Mouse (Mus musculus) heart, postnatal 14 days (tissue): ENCODE measurements around the gene Krtap1-5. TPM values are rescaled to one million over a fixed set of nuclear protein-coding genes. Genes with fewer than 3 reads are reported as not detected.
"Not testable (repeated sequence)": the region's sequence is repeated elsewhere in the genome, so short reads cannot be mapped to it uniquely, and the experiment has no call there.

Experiments
- DNase-seq, 2 experiments: peaks; one replicate each; pipeline ENCODE4 v3.0.0; 2021 to 2022
- intact Hi-C: fragments of 180-260 bp; cut with DNase I; formaldehyde crosslinking; loops from one replicate; pipeline ENCODE4 v1.15.1; 2025
- long read RNA-seq, 2 experiments: library from polyadenylated mRNA; stranded (forward); transcript quantifications; one replicate each; pipeline ENCODE4 v2.0.0; 2021
- total RNA-seq, 2 experiments: library from RNA; stranded (reverse); gene quantifications; 2 replicates each; pipeline ENCODE4 v1.2.3; 2021

Gene Krtap1-5
- not detected for total RNA-seq
- long read RNA-seq, experiment 1 = 0 reads
- long read RNA-seq, experiment 2 = 0 reads

DNA sequence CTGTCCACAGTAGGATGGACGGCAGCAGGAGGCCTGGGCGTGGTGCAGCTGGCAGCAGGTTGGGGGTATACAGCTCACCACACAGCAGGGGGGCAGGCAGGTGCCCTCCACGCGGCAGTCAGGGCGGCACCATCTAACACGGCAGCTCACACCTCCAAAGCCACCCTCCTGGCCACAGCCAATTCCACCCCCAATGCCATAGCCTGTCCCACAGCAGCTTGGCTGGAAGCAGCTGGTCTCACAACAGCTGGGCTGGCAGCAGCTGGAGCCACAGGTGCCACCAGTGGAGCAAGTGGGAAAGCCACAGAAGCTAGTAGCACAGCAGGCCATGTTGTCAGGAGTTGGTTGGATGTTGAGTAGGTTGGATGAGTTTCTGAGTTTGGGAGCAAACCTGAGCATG, at the start of gene Krtap1-5:
TSS of gene Krtap1-5 (minus strand) at position 381 of the 400 bp plus-strand sequence.
- intact Hi-C loops = no loop called here
- DNase-seq = no peak

DNA sequence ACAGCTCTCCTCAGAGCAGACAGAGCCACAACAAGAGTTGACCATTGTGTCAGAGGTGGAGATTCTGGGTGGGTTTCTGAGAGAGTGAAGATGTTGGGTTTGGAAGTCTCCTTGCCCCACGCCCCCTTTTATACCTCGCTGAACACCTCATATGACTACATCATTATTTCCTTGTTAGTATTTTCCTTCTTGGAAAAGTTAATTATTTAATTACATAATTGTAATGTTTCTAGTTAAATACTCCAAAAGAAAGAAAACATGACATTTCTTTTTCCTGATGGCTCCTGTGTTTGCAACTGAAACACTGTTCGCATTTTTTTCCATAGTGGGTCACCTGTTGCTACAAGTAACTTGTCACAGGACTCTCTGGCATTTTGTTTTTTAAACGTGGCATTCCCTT, 47.3 kb upstream of the Krtap1-5 start, which contains the start of gene Krtap4-1:
TSS of gene Krtap4-1 (minus strand) at position 101 of the 400 bp plus-strand sequence.
- no peak for DNase-seq

DNA sequence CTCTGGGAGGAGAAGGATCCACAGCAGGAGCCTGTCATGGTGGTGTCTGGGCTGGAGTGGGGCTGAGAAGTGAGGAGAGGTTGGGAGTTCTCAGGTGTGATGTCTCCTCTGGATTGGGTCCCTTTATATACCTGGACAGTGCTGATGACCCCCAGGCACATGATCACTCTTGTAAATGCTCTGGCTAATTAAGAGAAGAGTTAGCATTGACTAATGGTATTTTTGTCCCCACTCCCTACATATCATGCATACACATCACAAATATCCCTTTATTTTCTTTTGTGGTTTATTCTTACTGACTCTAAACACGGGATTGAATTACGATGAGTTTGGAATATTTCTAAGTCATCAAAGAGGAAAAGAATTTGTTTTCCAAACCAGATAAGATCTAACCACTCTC, 39.5 kb upstream of the Krtap1-5 start, which contains the start of gene Gm11562:
TSS of gene Gm11562 (minus strand) at position 101 of the 400 bp plus-strand sequence.
- DNase-seq = no peak
- intact Hi-C loops = no loop called here

More for the DNA sequence above, 47.3 kb upstream of the Krtap1-5 start, which contains the start of gene Krtap4-1:
- intact Hi-C loops = no loop called here

DNA sequence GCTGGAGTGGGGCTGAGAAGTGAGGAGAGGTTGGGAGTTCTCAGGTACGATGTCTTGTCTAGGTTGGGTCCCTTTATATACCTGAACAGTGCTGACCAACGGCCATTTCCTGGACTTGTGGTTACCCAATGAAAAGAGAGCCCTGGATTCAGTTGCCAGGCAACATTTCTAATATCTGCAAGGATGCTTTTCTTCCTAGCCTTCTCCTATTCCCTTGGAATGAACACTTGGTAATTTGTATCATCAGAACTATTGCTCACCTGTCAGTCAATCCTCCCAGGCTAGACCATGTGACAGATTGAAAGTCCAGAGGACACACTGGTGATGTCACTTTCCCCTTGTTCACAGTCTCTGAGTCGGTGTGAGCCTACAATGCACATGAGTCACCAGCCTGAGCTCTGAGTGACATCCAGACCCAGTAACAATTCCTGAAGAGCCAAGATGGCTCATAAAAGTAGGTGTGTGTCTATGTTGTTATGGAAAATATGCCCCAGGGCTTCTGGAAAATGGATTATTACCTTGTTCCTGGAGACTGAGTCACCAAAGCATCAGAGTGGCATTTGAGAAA, 34.1 kb upstream of the Krtap1-5 start, which contains the start of gene Krtap2-4:
TSS of gene Krtap2-4 (minus strand) at position 51 of the 568 bp plus-strand sequence.
- intact Hi-C loops = no loop called here
- DNase-seq = no peak

DNA sequence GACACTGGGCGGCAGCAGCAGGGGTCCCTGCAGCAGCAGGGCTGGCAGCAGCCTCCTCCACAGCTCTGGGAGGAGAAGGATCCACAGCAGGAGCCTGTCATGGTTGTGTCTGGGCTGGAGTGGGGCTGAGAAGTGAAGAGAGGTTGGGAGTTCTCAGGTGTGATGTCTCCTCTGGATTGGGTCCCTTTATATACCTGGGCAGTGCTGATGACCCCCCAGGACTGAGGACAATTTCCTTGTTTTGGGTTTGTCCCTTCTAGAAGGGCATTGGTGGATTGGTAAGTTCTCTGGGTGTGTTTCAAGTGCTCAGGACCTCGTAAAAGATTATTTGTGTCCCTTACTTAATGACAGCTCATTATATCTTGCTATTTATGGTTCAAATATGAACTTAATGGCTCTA, 29.3 kb upstream of the Krtap1-5 start, which contains the start of gene Gm11937:
TSS of gene Gm11937 (minus strand) at position 101 of the 400 bp plus-strand sequence.
- DNase-seq, intact Hi-C loops: not testable (repeated sequence)

DNA sequence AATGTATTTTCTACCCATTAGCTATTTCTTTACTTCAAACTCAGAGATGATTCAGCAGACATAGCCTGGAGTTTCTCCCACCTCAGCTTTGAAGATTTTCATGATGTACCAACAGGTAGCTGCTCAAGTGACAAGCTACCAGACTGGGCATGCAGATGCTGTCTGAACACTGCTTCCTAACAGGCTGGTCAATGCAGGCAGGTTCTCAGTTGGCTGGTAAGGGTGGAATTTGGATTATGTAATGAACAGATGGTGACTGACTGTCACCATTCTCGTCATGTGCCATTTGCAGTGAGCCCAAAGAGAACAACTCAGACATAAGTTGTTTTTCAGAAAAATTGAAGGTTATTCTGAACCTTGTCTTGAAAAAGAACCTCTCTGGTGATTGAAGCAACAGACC, 28.3 kb upstream of the Krtap1-5 start:
- intact Hi-C loops = no loop called here
- no peak for DNase-seq

DNA sequence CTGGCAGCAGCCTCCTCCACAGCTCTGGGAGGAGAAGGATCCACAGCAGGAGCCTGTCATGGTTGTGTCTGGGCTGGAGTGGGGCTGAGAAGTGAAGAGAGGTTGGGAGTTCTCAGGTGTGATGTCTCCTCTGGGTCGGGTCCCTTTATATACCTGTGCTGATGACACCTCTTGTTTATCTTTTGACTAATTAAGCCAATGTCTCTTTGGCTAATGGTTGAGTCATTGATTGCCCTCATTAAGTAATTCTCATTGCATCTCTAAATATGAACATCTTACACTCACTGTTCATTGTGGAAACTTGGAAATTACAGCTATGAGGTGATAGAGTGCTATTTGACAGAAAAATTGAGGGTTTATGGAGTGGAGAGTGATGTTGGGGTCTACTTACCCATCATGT, 22.4 kb upstream of the Krtap1-5 start, which contains the start of gene Gm11938:
TSS of gene Gm11938 (minus strand) at position 101 of the 400 bp plus-strand sequence.
- intact Hi-C loops, DNase-seq: not testable (repeated sequence)

DNA sequence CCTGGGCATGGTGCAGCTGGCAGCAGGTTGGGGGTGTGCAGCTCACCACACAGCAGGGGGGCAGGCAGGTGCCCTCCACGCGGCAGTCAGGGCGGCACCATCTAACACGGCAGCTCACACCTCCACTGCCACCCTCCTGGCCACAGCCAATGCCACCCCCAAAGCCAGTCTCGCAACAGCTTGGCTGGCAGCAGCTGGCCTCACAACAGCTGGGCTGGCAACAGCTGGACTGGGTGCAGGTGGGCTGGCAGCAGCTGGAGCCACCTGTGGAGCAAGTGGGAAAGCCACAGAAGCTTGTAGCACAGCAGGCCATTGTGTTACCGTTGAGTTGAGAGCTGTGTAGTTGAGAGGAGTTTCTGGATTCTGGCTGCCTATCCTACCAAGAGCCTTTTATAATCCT, 16.9 kb upstream of the Krtap1-5 start, which contains the start of gene Krtap9-3:
TSS of gene Krtap9-3 (minus strand) at position 364 of the 400 bp plus-strand sequence.
- DNase-seq, intact Hi-C loops: not testable (repeated sequence)

DNA sequence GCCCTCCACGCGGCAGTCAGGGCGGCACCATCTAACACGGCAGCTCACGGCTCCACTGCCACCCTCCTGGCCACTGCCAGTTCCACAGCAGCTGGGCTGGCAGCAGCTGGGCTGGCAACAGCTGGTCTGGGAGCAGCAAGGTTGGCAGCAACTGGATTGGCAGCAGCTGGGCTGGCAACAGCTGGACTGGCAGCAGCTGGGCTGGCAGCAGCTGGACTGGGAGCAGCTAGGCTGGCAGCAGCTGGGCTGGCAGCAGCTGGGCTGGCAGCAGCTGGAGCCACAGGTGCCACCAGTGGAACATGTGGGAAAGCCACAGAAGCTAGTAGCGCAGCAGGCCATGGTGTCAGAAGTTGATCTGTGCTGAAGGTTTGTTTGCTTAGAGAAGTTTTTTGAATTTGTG, 10.2 kb upstream of the Krtap1-5 start, which contains the start of gene Krtap1-3:
TSS of gene Krtap1-3 (minus strand) at position 359 of the 400 bp plus-strand sequence.
- intact Hi-C loops = no loop called here
- no peak for DNase-seq

DNA sequence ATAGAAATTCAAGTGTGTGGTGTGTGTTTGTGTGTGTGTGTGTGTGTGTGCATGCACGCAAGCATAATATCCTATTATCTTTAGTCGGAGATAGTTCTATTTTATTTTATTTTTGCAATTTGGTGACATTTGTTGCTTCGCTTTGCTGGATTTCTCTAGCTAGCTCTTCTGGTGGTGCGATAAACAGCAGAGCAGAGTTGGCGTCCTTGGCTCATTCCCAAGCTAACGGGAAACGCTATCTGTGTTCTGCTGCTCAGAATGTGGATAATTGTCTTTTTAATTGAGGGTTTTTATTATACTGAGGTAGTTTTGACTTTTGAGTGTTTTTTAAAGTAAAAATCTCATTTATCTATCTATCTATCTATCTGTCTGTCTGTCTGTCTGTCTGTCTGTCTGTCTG, 4.3 kb upstream of the Krtap1-5 start:
- intact Hi-C loops = no loop called here
- no peak for DNase-seq

DNA sequence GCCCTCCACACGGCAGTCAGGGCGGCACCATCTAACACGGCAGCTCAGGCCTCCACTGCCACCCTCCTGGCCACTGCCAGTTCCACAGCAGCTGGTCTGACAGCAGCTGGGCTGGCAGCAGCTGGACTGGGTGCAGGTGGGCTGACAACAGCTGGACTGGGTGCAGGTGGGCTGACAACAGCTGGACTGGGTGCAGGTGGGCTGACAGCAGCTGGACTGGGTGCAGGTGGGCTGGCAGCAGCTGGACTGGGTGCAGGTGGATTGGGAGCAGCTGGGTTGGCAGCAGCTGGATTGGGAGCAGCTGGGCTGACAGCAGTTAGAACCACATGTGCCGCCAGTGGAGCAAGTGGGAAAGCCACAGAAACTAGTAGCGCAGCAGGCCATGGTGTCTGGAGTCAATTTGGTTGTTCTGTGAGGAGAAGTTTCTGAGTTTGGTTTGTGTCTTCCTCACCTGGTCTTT, 2.5 kb upstream of the Krtap1-5 start, which contains the start of gene Krtap1-4:
TSS of gene Krtap1-4 (minus strand) at position 410 of the 460 bp plus-strand sequence.
- DNase-seq = no peak
- intact Hi-C loops = no loop called here

DNA sequence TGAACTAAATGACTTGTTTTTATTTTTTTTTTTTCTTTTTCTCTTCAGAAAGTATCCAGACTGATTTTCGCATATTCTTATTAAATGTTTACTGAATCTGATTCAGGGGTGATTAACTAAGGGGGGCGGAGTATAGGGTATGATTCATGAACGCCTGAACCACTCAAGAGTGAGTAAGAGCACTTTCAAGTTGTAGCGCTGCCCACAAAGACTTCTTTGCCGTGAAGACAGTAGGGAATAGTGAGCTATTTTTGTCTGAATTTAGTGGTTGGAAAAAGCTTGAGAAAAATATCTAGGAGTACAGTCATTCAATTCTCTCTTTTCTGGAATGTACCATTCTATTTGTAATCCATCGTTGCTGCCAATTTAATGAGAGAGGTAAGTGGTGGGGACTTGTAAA, 748 bp upstream of the Krtap1-5 start:
- no peak for DNase-seq
- intact Hi-C loops = no loop called here

DNA sequence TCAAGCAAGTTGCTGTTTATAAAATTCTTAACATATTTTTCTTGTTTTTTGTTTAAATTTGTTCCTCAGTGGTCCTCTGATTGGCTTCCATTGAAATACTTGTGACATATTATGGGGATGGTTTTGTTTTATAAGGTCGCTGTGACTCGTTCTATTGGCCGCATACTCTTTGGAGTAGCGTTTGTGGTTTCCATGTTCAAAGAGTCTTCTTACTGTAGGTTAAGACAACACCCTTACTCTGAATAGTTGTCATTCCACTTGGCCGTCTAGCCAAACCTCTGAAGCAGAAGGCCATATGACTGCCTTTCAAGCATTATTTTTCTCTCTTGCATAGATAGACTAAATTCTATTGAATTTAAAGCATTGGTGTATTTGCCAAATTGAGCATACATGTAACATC, 235 bp upstream of the Krtap1-5 start:
- intact Hi-C loops = no loop called here
- DNase-seq = no peak

DNA sequence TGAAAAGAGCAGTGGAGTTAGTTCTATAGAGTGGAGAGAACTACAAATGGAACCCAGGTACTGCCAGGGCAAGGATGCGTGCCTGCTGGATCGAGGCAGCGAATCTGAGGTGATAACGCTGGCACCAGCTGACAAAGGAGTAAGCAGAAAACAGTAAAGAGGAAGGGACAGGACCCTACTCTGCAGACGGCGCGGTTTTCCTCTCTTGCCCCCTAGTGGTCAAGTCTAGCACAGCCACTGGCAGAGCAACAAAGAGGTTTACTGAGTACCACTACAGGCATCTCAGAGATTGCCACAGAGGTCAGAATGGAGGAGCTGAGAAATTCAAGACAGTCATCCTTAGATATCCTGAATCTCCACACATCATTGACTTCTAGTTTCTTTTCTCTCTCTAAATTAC, 6.7 kb downstream of the Krtap1-5 start:
- peak; percentile 58 to 78 for DNase-seq
- intact Hi-C loops = loop anchor here (2.0 to 5.0 kb wide), 2 partner anchors 112 to 195 kb away; no protein-coding TSS in a partner anchor

DNA sequence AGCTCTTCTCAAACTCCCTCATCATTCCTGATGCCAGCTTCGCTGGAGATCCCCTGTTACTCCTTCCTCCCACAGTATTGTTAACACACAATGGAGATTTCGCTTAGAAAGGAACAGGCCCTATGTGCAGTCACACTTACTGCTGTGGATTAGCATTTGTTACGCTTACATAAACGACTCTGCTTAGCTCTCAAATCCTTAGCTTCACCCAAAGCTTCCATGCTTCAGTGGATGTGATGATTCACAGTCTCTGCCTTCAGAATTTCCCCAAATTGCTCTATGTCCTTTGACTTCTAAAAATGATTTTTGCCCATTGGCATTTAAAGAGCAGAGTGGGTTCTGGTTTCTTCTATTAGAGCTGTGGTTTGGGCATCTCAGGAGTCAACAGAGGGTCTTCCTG, 7.7 kb downstream of the Krtap1-5 start:
- DNase-seq = no peak
- intact Hi-C loops = loop anchor here (5.0 kb wide), 1 partner anchor 111 kb away; no protein-coding TSS in a partner anchor

DNA sequence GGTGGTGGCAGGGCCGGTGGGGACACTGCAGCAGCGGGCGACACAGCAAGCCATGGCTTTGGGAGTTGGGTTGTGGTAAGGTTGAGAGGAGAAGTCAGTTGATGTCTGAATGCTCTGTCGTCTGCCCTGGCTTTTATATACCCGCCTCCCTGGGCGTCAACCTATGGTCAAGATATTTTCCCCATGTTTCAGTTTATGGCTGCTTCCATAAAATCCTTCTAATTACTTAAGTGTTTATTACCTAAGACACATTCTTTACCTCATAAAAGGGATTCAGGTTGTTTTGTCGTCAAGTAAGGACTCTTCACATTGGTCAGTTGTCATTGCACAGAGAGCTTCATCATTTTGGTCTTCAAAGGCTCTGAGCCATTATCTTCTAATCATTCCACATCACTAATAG, 14.3 kb downstream of the Krtap1-5 start, which contains the start of gene Krtap3-1:
TSS of gene Krtap3-1 (minus strand) at position 101 of the 400 bp plus-strand sequence.
- intact Hi-C loops = no loop called here
- DNase-seq = no peak

DNA sequence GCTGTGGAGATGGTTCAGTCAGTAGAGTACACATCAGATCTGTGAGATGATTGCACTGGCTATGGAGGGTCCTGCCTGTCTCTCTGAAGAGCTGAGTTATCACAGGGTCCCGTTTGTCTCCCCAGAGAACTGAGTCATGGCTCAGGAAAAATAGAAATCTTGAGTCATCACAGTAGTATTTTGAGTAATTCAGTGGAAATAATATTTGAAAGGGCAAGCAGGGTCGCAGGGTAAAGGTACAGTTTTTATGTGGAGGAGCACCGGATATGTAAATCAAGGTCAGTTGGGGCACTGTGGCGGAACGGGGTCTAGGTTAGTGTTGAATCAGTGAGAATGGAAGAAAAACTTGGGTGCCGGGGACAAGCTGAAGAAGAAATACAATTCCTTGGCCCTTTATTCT, 18.2 kb downstream of the Krtap1-5 start:
- no peak for DNase-seq
- intact Hi-C loops = no loop called here

DNA sequence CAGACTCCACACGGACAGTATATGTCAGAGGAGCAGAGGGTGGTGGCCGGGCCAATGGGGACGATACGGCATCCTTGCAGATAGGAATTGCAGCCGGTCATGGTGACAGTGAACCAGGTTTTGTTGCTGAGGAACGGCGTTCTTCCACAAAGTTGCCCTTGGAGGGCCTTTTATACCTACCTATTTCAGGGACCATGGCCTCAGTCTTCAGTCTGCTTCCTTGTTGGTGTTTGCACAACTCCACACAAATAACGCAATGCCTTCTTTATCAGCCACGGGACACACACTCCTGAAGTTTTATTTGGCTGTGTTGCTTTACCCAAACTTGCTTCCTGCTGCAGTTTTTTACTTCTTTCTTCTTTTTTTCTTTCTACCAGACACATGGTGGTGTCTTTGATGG, 21.4 kb downstream of the Krtap1-5 start, which contains the start of gene Gm11939:
TSS of gene Gm11939 (minus strand) at position 101 of the 400 bp plus-strand sequence.
- intact Hi-C loops = no loop called here
- no peak for DNase-seq

DNA sequence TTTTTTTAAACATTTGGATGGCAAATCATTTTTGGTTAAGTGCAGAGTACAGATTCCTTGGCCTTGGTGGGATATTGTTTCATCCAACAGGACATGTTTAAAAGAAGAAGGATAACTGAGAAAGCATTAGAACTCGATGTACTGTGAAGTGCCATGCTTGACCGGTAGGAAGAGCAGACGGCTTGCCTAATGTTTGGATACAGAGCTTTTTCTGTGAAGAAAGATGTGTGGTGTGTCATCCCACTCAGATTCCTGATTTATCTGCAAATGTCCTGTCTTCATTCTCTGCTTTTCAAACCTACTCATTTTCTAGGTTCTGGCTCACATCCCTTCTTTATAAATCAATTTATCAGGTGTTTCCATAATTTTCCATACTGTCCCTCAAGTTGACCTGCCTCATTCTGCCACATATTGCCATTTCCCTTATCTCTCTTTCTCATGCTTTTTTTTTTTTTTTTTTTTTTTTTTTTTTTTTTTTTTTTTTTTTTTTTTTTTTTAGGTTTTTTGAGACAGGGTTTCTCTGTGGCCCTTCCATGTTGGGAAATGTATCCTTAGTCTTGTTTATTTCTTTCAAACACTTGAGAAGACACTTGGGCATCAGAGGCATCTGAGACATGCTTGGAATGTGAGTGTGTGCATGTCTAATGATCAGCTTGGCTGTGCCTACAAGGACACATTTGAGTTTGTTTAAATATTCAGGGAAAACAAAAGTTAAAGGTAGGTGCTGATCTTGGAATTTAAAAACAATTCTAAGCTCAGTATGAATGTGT, 22.7 kb downstream of the Krtap1-5 start:
- DNase-seq = no peak
- intact Hi-C loops = no loop called here

DNA sequence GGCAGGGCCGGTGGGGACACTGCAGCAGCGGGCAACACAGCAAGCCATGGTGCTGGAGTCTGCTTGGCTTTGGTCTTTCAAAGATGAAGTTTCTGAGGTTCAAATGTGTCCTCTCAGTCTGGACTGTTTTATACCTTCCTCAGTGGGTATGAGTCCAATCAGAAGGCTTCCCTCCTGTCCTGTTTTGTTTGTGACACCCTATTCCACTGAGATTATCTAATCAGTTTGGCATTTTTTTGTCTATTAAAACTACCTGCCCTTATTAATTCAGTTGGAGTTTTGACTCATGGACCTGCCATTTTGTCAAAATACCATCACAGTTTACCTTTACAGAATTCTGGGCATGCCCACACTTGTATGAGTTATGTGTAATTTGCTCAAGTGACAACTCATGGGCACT, 24.1 kb downstream of the Krtap1-5 start, which contains the start of gene Krtap3-2:
TSS of gene Krtap3-2 (minus strand) at position 101 of the 400 bp plus-strand sequence.
- intact Hi-C loops = no loop called here
- no peak for DNase-seq

DNA sequence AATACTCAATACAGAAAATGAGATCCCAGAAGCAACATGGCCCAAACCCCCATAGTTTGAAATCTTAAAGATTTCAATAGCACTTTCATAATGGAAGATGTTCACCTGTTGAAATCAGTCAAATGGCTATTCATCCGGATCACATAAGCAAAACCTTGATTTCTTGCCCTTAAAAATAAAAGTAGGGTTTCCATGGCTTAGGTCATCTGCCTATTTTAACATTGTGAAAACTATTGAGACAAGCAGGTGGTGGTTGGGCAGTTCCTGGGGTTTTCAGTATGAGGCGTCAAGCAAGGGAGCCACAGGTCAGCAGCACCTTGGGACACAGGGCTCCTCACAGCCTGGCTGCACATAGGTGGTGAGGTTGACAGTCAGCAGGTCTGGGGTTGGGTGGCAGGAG, 24.6 kb downstream of the Krtap1-5 start:
- intact Hi-C loops = no loop called here
- no peak for DNase-seq
